Mouse (Mus musculus) monocyte, adult 5-6 weeks (primary cell): ENCODE data around the gene H2-M9. TPM values are rescaled to one million over a fixed set of nuclear protein-coding genes. Genes with fewer than 3 reads are reported as not detected.

Experiments
- ATAC-seq: fragments of 153-309, 156-312 bp; replicated peaks from 2 replicates; pipeline ENCODE4 v1.8.0; 2017; ENCODE audit warnings: mild to moderate bottlenecking; ENCODE audit not compliant: low TSS enrichment, insufficient number of reproducible peaks, severe bottlenecking, poor library complexity, low FRiP score
- total RNA-seq: library from RNA; stranded (forward); fragments of 200-1000, 200-491, 200-594 nt; gene quantifications from 3 replicates; pipeline ENCODE4 v1.2.3, GENCODE M21; 2017

H2-M9 gene
- not detected in 3 replicates for total RNA-seq

DNA sequence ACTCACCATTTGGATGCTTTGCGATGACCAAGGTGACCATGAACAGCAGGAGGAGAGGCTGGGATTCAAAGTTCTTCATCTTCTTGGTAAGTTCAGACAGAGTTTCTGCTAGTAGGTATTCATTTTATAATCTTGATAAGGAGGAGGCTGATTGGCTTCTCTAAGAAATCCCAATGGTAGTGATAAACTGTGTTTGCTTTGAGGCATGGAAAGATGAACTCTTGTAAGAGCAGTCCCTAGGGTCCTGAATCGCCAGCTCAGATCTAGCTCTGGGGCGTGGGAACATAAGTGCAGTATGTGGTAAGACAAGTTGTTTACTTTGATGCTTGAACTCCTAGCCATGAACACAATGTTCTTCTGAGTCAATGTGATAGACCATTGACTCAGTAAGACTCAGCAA is at the start of gene H2-M9:
TSS of gene H2-M9 (minus strand) at position 101 of the 400 bp plus-strand sequence.
- no peak for ATAC-seq

DNA sequence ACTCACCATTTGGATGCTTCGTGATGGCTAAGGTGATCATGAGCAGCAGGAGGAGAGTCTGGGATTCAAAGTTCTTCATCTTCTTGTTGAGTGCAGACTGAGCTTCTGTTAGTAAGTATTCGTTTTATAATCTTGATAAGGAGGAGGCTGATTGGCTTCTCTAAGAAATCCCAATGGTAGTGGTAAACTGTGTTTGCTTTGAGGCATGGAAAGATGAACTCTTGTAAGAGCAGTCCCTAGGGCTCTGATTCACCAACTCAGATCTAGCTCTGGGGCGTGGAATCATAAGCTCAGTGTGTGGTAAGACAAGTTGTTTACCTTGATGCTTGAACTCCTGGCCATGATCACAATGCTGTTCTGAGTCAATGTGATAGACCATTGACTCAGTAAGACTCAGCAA is 29.7 kb upstream of the H2-M9 start, which contains the start of gene H2-M1:
TSS of gene H2-M1 (minus strand) at position 101 of the 400 bp plus-strand sequence.
- ATAC-seq, result no peak

Other genes with a start within 250 kb of the H2-M9 start
- gene H2-M10.4, start 180.3 kb downstream of the H2-M9 start, total RNA-seq, result not detected in 3 replicates
- gene H2-M11, start 95.6 kb downstream of the H2-M9 start, total RNA-seq, result not detected in 3 replicates
- not detected in 3 replicates for gene H2-M1, start 29.6 kb upstream of the H2-M9 start, total RNA-seq
- gene H2-M10.5, start 130.2 kb upstream of the H2-M9 start, total RNA-seq, result not detected in 3 replicates
- not detected in 3 replicates for gene H2-M10.6, start 169.5 kb upstream of the H2-M9 start, total RNA-seq
- 45.2 to 61.6 TPM (median 45.5 TPM) in 3 replicates for gene Trim26, start 194.5 kb upstream of the H2-M9 start, total RNA-seq
- not detected in 3 replicates for gene Trim15, start 224.5 kb upstream of the H2-M9 start, total RNA-seq
- 0.49 to 16.6 TPM (median 11.1 TPM) in 3 replicates for gene Trim10, start 226.9 kb upstream of the H2-M9 start, total RNA-seq
- gene Trim40, start 247.5 kb upstream of the H2-M9 start, total RNA-seq, result not detected in 3 replicates